ENCODE assay signal across 34 mouse cellular contexts in genomic region chr17:28529116-28529515, GRCm38 (mm10). TPM values are rescaled to one million over a fixed set of nuclear protein-coding genes. Genes with fewer than 3 reads are reported as not detected.
"Had no signal": no experiment of that assay in that cellular context is flagged by ENCODE, and none has a peak within 500 bp of the region (broad histone marks: within the 10 kb centered on the region; RNA-seq: fewer than 3 reads in every experiment).

No protein-coding gene starts in this region.

- H3K27ac ChIP-seq: heart, adult 2 months; heart, embryonic 13.5 days; heart, embryonic 15.5 days; hindbrain, embryonic 13.5 days; hindbrain, embryonic 15.5 days; hindbrain, postnatal 0 days; kidney, embryonic 15.5 days; kidney, postnatal 0 days; layer of hippocampus, adult 2 months; limb, embryonic 13.5 days; limb, embryonic 15.5 days; liver, embryonic 12.5 days; liver, embryonic 14.5 days had no signal

- H3K27me3 ChIP-seq: hindbrain, embryonic 15.5 days; limb, embryonic 15.5 days had no signal

- H3K36me3 ChIP-seq: heart, embryonic 13.5 days; heart, embryonic 15.5 days; hindbrain, embryonic 13.5 days; hindbrain, embryonic 15.5 days; kidney, embryonic 15.5 days; limb, embryonic 13.5 days; limb, embryonic 15.5 days; liver, embryonic 12.5 days had no signal

- DNase-seq: gastrocnemius, postnatal 14 days; gastrocnemius, postnatal 36 days; heart, adult 11 months; heart, adult 2 months; heart, postnatal 14 days; heart, postnatal 36 days; kidney, adult 11 months; kidney, adult 2 months; kidney, adult 9 months; kidney, postnatal 14 days; kidney, postnatal 36 days; layer of hippocampus, adult 9-11 months; layer of hippocampus, postnatal 36 days; left cerebral cortex, postnatal 4 days had no signal

- H3K4me3 ChIP-seq: heart, adult 2 months; heart, embryonic 13.5 days; heart, embryonic 15.5 days; hindbrain, embryonic 13.5 days; hindbrain, embryonic 15.5 days; kidney, embryonic 15.5 days; layer of hippocampus, adult 2 months; limb, embryonic 13.5 days; limb, embryonic 15.5 days; liver, embryonic 12.5 days had no signal

RNA-seq across cellular contexts. Expression of gene Armc12, which starts 1.5 kb away (rescaled TPM):
- polyA plus RNA-seq: heart, embryonic 11.5 days; heart, embryonic 13.5 days; heart, embryonic 15.5 days; heart, postnatal 0 days; hindbrain, embryonic 11.5 days; hindbrain, embryonic 13.5 days; hindbrain, embryonic 15.5 days; hindbrain, postnatal 0 days; intestine, embryonic 14.5 days; intestine, embryonic 16.5 days; kidney, adult 2 months; kidney, embryonic 15.5 days; kidney, postnatal 0 days; limb, embryonic 11.5 days; limb, embryonic 13.5 days; limb, embryonic 15.5 days; liver, adult 2 months; liver, embryonic 12.5 days had no signal

RNA-seq across cellular contexts. Expression of gene Clpsl2, which starts 20.1 kb away (rescaled TPM):
- polyA plus RNA-seq: heart, adult 2 months; heart, embryonic 11.5 days; heart, embryonic 13.5 days; heart, embryonic 15.5 days; heart, postnatal 0 days; hindbrain, embryonic 11.5 days; hindbrain, embryonic 13.5 days; hindbrain, embryonic 15.5 days; hindbrain, postnatal 0 days; intestine, embryonic 14.5 days; intestine, embryonic 16.5 days; kidney, adult 2 months; kidney, embryonic 15.5 days; kidney, postnatal 0 days; limb, embryonic 11.5 days; limb, embryonic 13.5 days; limb, embryonic 15.5 days; liver, adult 2 months; liver, embryonic 12.5 days; liver, embryonic 14.5 days had no signal

RNA-seq across cellular contexts. Expression of gene Clps, which starts 31.4 kb away (rescaled TPM):
- polyA plus RNA-seq: heart, embryonic 11.5 days; heart, postnatal 0 days; hindbrain, embryonic 11.5 days; hindbrain, embryonic 13.5 days; hindbrain, postnatal 0 days; kidney, postnatal 0 days; limb, embryonic 11.5 days had no signal

RNA-seq across cellular contexts. Expression of gene Lhfpl5, which starts 46.3 kb away (rescaled TPM):
- polyA plus RNA-seq: gonadal fat pad, adult 2 months; heart, embryonic 11.5 days; kidney, postnatal 0 days; liver, adult 2 months; liver, embryonic 14.5 days had no signal
